Mouse (Mus musculus): ENCODE results near the gene Cbfa2t3. TPM values are rescaled to one million over a fixed set of nuclear protein-coding genes. Genes with fewer than 3 reads are reported as not detected.

Gene Cbfa2t3
- total and polyA plus RNA-seq, 2 experiments from 2014 or later, result 11.1 to 15.9 TPM

GRCm38 (mm10) chr8:122604640-122605039 is 94.3 kb downstream of the Cbfa2t3 start:
- DNase-seq (ENCODE audit: low spot score) (no peak), ATAC-seq (ENCODE audit: low FRiP score) (no peak)
- Histone ChIP-seq H3K4me2 (ENCODE audit: low read depth, low read length, poor library complexity, severe bottlenecking) (no peak overlapping the region), H3K36me3 (ENCODE audit: insufficient read depth, low read length) (0 out of 2 replicates have a peak, but pooled peaks cover 16% of the 10 kb centered on the region), H3K27me3 (ENCODE audit: insufficient read depth, low read length) (no peaks in the 10 kb centered on the region), H3K9ac (replicated peaks; ENCODE audit: low read length, poor library complexity, severe bottlenecking) (no peak overlapping the region), H3K9me3 (ENCODE audit: low read length) (no peaks in the 10 kb centered on the region), H3K4me1 (ENCODE audit: insufficient read depth, low read length) (no peaks in the 10 kb centered on the region), H3K4me3 (ENCODE audit: low read depth, low read length) (no peak overlapping the region), H3K27ac (ENCODE audit: low read depth, low read length) (no peak overlapping the region)
- TF ChIP-seq CTCF (IDR thresholded peaks at IDR 0.05), result no peak
- WGBS, result 83% methylated on average over 1 of the region's 1 CpGs

GRCm38 (mm10) chr8:122600666-122601065 is 98.2 kb downstream of the Cbfa2t3 start:
- no peak overlapping the region for H3K4me3 ChIP-seq (ENCODE audit: low read depth, low read length)
- WGBS, result 90% methylated on average over 9 of the region's 9 CpGs

GRCm38 (mm10) chr8:122596031-122596430 is 102.9 kb downstream of the Cbfa2t3 start:
- Histone ChIP-seq H3K27me3 (ENCODE audit: insufficient read depth, low read length) (no peaks in the 10 kb centered on the region), H3K4me1 (ENCODE audit: insufficient read depth, low read length) (no peaks in the 10 kb centered on the region), H3K9ac (replicated peaks; ENCODE audit: low read length, poor library complexity, severe bottlenecking) (no peak overlapping the region), H3K27ac (ENCODE audit: low read depth, low read length) (no peak overlapping the region), H3K9me3 (ENCODE audit: low read length) (no peaks in the 10 kb centered on the region), H3K4me3 (ENCODE audit: low read depth, low read length) (no peak overlapping the region), H3K36me3 (ENCODE audit: insufficient read depth, low read length) (peaks cover 36% of the 10 kb centered on the region; the same call in 1 of the 2 replicates), H3K4me2 (ENCODE audit: low read depth, low read length, poor library complexity, severe bottlenecking) (no peak overlapping the region)
- WGBS, result 50% methylated on average over 4 of the region's 4 CpGs
- TF ChIP-seq CTCF (IDR thresholded peaks at IDR 0.05), result no peak
- ATAC-seq (ENCODE audit: low FRiP score) (no peak), DNase-seq (ENCODE audit: low spot score) (no peak)

More at GRCm38 (mm10) chr8:122600666-122601065, 98.2 kb downstream of the Cbfa2t3 start:
- H3K4me1 ChIP-seq (ENCODE audit: insufficient read depth, low read length), result no peaks in the 10 kb centered on the region
- DNase-seq (ENCODE audit: low spot score) (no peak), ATAC-seq (ENCODE audit: low FRiP score) (no peak)
- H3K9ac ChIP-seq (replicated peaks; ENCODE audit: low read length, poor library complexity, severe bottlenecking), result no peak overlapping the region
- no peak for TF ChIP-seq CTCF (IDR thresholded peaks at IDR 0.05)
- H3K36me3 ChIP-seq (ENCODE audit: insufficient read depth, low read length), result 0 out of 2 replicates have a peak, but pooled peaks cover 29% of the 10 kb centered on the region
- no peaks in the 10 kb centered on the region for H3K9me3 ChIP-seq (ENCODE audit: low read length)
- no peak overlapping the region for H3K27ac ChIP-seq (ENCODE audit: low read depth, low read length)
- H3K4me2 ChIP-seq (ENCODE audit: low read depth, low read length, poor library complexity, severe bottlenecking), result no peak overlapping the region
- no peaks in the 10 kb centered on the region for H3K27me3 ChIP-seq (ENCODE audit: insufficient read depth, low read length)

GRCm38 (mm10) chr8:122593783-122594507 is 105.0 kb downstream of the Cbfa2t3 start:
- no peak for TF ChIP-seq CTCF (IDR thresholded peaks at IDR 0.05)
- no peak overlapping the region for H3K4me3 ChIP-seq (ENCODE audit: low read depth, low read length)
- peaks cover 26% of the 10 kb centered on the region; the same call in 1 of the 2 replicates for H3K36me3 ChIP-seq (ENCODE audit: insufficient read depth, low read length)
- H3K4me2 ChIP-seq (ENCODE audit: low read depth, low read length, poor library complexity, severe bottlenecking), result no peak overlapping the region
- H3K4me1 ChIP-seq (ENCODE audit: insufficient read depth, low read length), result no peaks in the 10 kb centered on the region
- H3K27me3 ChIP-seq (ENCODE audit: insufficient read depth, low read length), result no peaks in the 10 kb centered on the region
- DNase-seq (ENCODE audit: low spot score) (peak; percentile 59), ATAC-seq (ENCODE audit: low FRiP score) (no peak)
- H3K9ac ChIP-seq (replicated peaks; ENCODE audit: low read length, poor library complexity, severe bottlenecking), result no peak overlapping the region
- WGBS, result 74% methylated on average over 19 of the region's 19 CpGs
- no peak overlapping the region for H3K27ac ChIP-seq (ENCODE audit: low read depth, low read length)
- no peaks in the 10 kb centered on the region for H3K9me3 ChIP-seq (ENCODE audit: low read length)

- ATAC-seq (ENCODE audit: low FRiP score), result no peak
- H3K9ac ChIP-seq (replicated peaks; ENCODE audit: low read length, poor library complexity, severe bottlenecking), result no peak overlapping the region
- no peak for TF ChIP-seq CTCF (IDR thresholded peaks at IDR 0.05)
These were observed 105.7 kb downstream of the Cbfa2t3 start for GRCm38 (mm10) chr8:122593240-122593639.

GRCm38 (mm10) chr8:122586749-122587148 is 112.2 kb downstream of the Cbfa2t3 start:
- H3K27ac ChIP-seq (ENCODE audit: low read depth, low read length), result no peak overlapping the region
- DNase-seq (ENCODE audit: low spot score) (no peak), ATAC-seq (ENCODE audit: low FRiP score) (no peak)
- H3K9me3 ChIP-seq (ENCODE audit: low read length), result no peaks in the 10 kb centered on the region
- H3K27me3 ChIP-seq (ENCODE audit: insufficient read depth, low read length), result no peaks in the 10 kb centered on the region
- H3K4me2 ChIP-seq (ENCODE audit: low read depth, low read length, poor library complexity, severe bottlenecking), result no peak overlapping the region
- no peak overlapping the region for H3K9ac ChIP-seq (replicated peaks; ENCODE audit: low read length, poor library complexity, severe bottlenecking)
- H3K36me3 ChIP-seq (ENCODE audit: insufficient read depth, low read length), result no peaks in the 10 kb centered on the region
- WGBS, result 93% methylated on average over 10 of the region's 10 CpGs
- H3K4me3 ChIP-seq (ENCODE audit: low read depth, low read length), result no peak overlapping the region
- no peak for TF ChIP-seq CTCF (IDR thresholded peaks at IDR 0.05)
- H3K4me1 ChIP-seq (ENCODE audit: insufficient read depth, low read length), result no peaks in the 10 kb centered on the region

More at GRCm38 (mm10) chr8:122593240-122593639, 105.7 kb downstream of the Cbfa2t3 start:
- Histone ChIP-seq H3K36me3 (ENCODE audit: insufficient read depth, low read length) (peaks cover 21% of the 10 kb centered on the region; the same call in 1 of the 2 replicates), H3K27ac (ENCODE audit: low read depth, low read length) (no peak overlapping the region), H3K4me1 (ENCODE audit: insufficient read depth, low read length) (no peaks in the 10 kb centered on the region), H3K27me3 (ENCODE audit: insufficient read depth, low read length) (no peaks in the 10 kb centered on the region), H3K4me2 (ENCODE audit: low read depth, low read length, poor library complexity, severe bottlenecking) (no peak overlapping the region), H3K9me3 (ENCODE audit: low read length) (no peaks in the 10 kb centered on the region), H3K4me3 (ENCODE audit: low read depth, low read length) (no peak overlapping the region)
- DNase-seq (ENCODE audit: low spot score), result no peak
- WGBS, result 82% methylated on average over 12 of the region's 12 CpGs
